Mouse (Mus musculus) activated CD4-positive, CD25-positive, alpha-beta regulatory T cell (primary cell): ENCODE measurements around the gene Srgap3. TPM values are rescaled to one million over a fixed set of nuclear protein-coding genes. Genes with fewer than 3 reads are reported as not detected.

Source experiments
- polyA plus RNA-seq, 2 experiments: library from polyadenylated mRNA; unstranded; fragments of 100-300 nt; shearing (Covaris generic); gene quantifications; one replicate each; pipeline ENCODE4 v1.2.1; 2017

Gene Srgap3
- polyA plus RNA-seq: 1 to 10 TPM; 1.0 to 1.9 TPM

GRCm38 (mm10) chr6:112946895-112947436, at the start of gene Srgap3:
TSS of gene Srgap3 (minus strand) at chr6:112947266.

DNA sequence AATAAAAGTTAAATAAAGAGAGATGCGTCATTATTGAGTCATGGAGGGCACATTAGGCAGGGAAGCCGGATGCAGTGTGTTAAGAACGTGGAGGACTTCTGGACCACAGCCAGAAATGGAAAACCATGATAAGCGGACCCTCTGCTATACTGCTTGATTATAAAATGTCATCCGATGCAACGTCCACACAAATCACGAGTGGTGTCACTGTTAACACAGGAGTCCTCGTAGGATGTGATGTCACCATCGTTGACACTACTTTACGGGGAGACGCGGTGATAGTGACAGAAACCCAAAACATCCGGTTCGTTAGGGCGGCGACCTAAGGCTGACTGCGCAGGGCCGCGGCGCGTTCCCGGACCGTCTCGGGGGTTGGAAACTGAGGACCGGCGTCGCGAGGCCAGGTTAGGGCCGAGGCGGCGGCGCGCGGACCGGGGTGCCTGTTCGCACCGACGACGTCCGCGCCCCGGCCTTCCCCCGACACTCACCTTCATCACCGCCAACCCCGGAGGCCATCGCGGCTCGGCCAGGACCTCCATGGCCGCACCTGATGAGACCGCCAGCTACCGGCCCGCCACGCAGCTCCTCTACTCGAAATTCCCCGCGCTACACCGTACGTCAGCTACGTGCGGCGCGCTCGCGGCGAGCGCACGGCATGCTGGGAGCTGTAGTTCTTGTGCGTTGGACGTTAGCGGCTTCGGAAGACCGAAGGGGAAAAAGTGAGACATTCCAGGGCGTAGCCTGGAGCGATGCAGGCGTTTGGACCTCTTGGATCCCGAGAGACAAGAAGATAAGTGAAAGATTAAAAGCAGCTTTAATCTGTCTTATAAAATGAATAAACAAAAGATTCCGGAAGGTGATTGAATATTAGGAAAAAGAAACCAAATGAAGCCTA, 250.8 kb downstream of the Srgap3 start, which contains the start of gene Rad18:
Gene Rad18 (minus strand): TSS at position 631 of the 895 bp plus-strand sequence.

Other genes starting within 250 kb of the Srgap3 start
- gene Thumpd3, start 99.0 kb upstream of the Srgap3 start, polyA plus RNA-seq: 10 to 100 TPM; 78.4 to 91.9 TPM
- gene Setd5, start 130.1 kb upstream of the Srgap3 start, polyA plus RNA-seq: 10 to 100 TPM; 51.9 to 57.1 TPM
- gene Lhfpl4, start 248.1 kb upstream of the Srgap3 start, polyA plus RNA-seq: under 1 TPM; 0.41 to 0.58 TPM